Mouse (Mus musculus) CH12.LX (cell line): ENCODE data around the gene Fam168a. TPM values are rescaled to one million over a fixed set of nuclear protein-coding genes. Genes with fewer than 3 reads are reported as not detected.

Experiments
- DNase-seq: peaks from one replicate; pipeline ENCODE4 v3.0.0-alpha.2; 2013; ENCODE audit errors: extremely low read depth
- H3K27ac ChIP-seq: 2 replicates; pipeline ENCODE4 v1.5.1; 2012; ENCODE audit warnings: low read depth, mild to moderate bottlenecking, control low read depth, moderate library complexity; ENCODE audit not compliant: insufficient read depth
- H3K27me3 ChIP-seq: replicated peaks from 2 replicates; pipeline ENCODE3; 2012; ENCODE audit warnings: inconsistent platforms
- H3K36me3 ChIP-seq, 2 experiments: replicated peaks in 1 of 2; 2 replicates each; pipeline versions ENCODE3 to v1.6.1; 2012; ENCODE audit warnings: inconsistent platforms in 1 of 2, low read length in 1 of 2, mild to moderate bottlenecking in 1 of 2, mixed read lengths in 1 of 2, moderate library complexity in 1 of 2; ENCODE audit not compliant: control insufficient read depth in 1 of 2, insufficient read depth in 1 of 2
- H3K4me1 ChIP-seq, 2 experiments: 2 replicates each; pipeline ENCODE4 v1.6.1; 2012; ENCODE audit warnings: inconsistent platforms in 1 of 2, moderate library complexity in 1 of 2; ENCODE audit not compliant: insufficient read depth in 2 of 2, control insufficient read depth in 1 of 2
- H3K4me2 ChIP-seq: 2 replicates; pipeline ENCODE4 v1.6.1; 2012; ENCODE audit warnings: low read depth, mild to moderate bottlenecking, control low read depth; ENCODE audit not compliant: poor library complexity, insufficient read depth, severe bottlenecking
- H3K4me3 ChIP-seq, 3 experiments: fragments of 150-350 bp in 1 of 3; sonication (generic) in 1 of 3; replicated peaks in 1 of 3; 2 replicates each; pipeline versions ENCODE3 to v1.5.1; 2011 to 2012; ENCODE audit warnings: low read depth in 2 of 3, low read length in 2 of 3, mild to moderate bottlenecking in 2 of 3, moderate library complexity in 2 of 3, control low read depth in 1 of 3, improper control_type of control experiment in 1 of 3, inconsistent platforms in 1 of 3, mixed read lengths in 1 of 3; ENCODE audit not compliant: poor library complexity in 1 of 3
- H3K79me2 ChIP-seq: replicated peaks from 2 replicates; pipeline ENCODE4 v1.6.1; 2012; ENCODE audit warnings: mild to moderate bottlenecking, moderate library complexity; ENCODE audit not compliant: control insufficient read depth, poor library complexity, insufficient read depth, severe bottlenecking; ENCODE audit errors: extremely low read depth
- H3K9ac ChIP-seq: 2 replicates; pipeline ENCODE4 v1.6.1; 2012; ENCODE audit warnings: low read depth, mild to moderate bottlenecking, control low read depth, moderate library complexity; ENCODE audit not compliant: insufficient read depth
- H3K9me3 ChIP-seq: replicated peaks from 2 replicates; pipeline ENCODE3; 2012; ENCODE audit warnings: low read length, inconsistent platforms, mixed read lengths
- CHD1 ChIP-seq: IDR thresholded peaks from 2 replicates; pipeline ENCODE4 v1.6.1; 2012; ENCODE audit warnings: low read depth, low read length, improper control_type of control experiment, inconsistent platforms
- CHD2 ChIP-seq: IDR thresholded peaks from 2 replicates; pipeline ENCODE4 v1.6.1; 2011; ENCODE audit warnings: low read length, improper control_type of control experiment
- E2F4 ChIP-seq: IDR thresholded peaks from 2 replicates; pipeline ENCODE4 v1.6.1; 2011; ENCODE audit warnings: low read depth, low read length, improper control_type of control experiment; ENCODE audit not compliant: insufficient replicate concordance
- ETS1 ChIP-seq: conservative IDR thresholded peaks from 2 replicates; pipeline ENCODE4 v1.6.1; 2012; ENCODE audit warnings: low read depth, mild to moderate bottlenecking, inconsistent platforms, low read length, improper control_type of control experiment, moderate library complexity
- GABPA ChIP-seq: IDR thresholded peaks from 2 replicates; pipeline ENCODE4 v1.6.1; 2012; ENCODE audit warnings: low read depth, low read length, improper control_type of control experiment, inconsistent platforms; ENCODE audit not compliant: insufficient replicate concordance
- HCFC1 ChIP-seq: IDR thresholded peaks from 2 replicates; pipeline ENCODE4 v1.6.1; 2012; ENCODE audit warnings: low read depth, mild to moderate bottlenecking, inconsistent platforms, low read length, improper control_type of control experiment
- KAT2A ChIP-seq: IDR thresholded peaks from 2 replicates; pipeline ENCODE4 v1.6.1; 2012; ENCODE audit warnings: low read length, improper control_type of control experiment, inconsistent platforms; ENCODE audit not compliant: insufficient replicate concordance
- MAFK ChIP-seq: IDR thresholded peaks from 2 replicates; pipeline ENCODE4 v1.6.1; 2011; ENCODE audit warnings: low read length, improper control_type of control experiment; ENCODE audit not compliant: insufficient replicate concordance
- MAZ ChIP-seq: IDR thresholded peaks from 2 replicates; pipeline ENCODE4 v1.6.1; 2012; ENCODE audit warnings: low read depth, mild to moderate bottlenecking, inconsistent platforms, low read length, improper control_type of control experiment, moderate library complexity
- MEF2A ChIP-seq: IDR thresholded peaks from 2 replicates; pipeline ENCODE4 v1.6.1; 2014; ENCODE audit warnings: low read depth, mild to moderate bottlenecking, inconsistent platforms, low read length, improper control_type of control experiment, borderline replicate concordance
- MXI1 ChIP-seq: IDR thresholded peaks from 2 replicates; pipeline ENCODE4 v1.6.1; 2011; ENCODE audit warnings: mild to moderate bottlenecking, low read depth, low read length, improper control_type of control experiment
- NRF1 ChIP-seq: IDR thresholded peaks from 2 replicates; pipeline ENCODE4 v1.6.1; 2014; ENCODE audit warnings: low read depth, mild to moderate bottlenecking, inconsistent platforms, low read length, improper control_type of control experiment, moderate library complexity
- POLR2A ChIP-seq: IDR thresholded peaks from 2 replicates; pipeline ENCODE4 v1.6.1; 2011; ENCODE audit warnings: low read depth, mild to moderate bottlenecking, improper control_type of control experiment, low read length
- POLR2AphosphoS2 ChIP-seq: IDR thresholded peaks from 2 replicates; pipeline ENCODE4 v1.6.1; 2011; ENCODE audit warnings: low read depth, low read length, improper control_type of control experiment
- RAD21 ChIP-seq: IDR thresholded peaks from 2 replicates; pipeline ENCODE4 v1.6.1; 2011; ENCODE audit warnings: low read depth, mild to moderate bottlenecking, low read length, improper control_type of control experiment, moderate library complexity
- USF2 ChIP-seq: conservative IDR thresholded peaks from 2 replicates; pipeline ENCODE4 v1.6.1; 2011; ENCODE audit warnings: low read depth, low read length, improper control_type of control experiment
- ZC3H11A ChIP-seq: IDR thresholded peaks from 2 replicates; pipeline ENCODE4 v1.6.1; 2012; ENCODE audit warnings: low read depth, mild to moderate bottlenecking, inconsistent platforms, low read length, improper control_type of control experiment
- ZKSCAN1 ChIP-seq: IDR thresholded peaks from 2 replicates; pipeline ENCODE4 v1.6.1; 2012; ENCODE audit warnings: low read depth, inconsistent platforms, low read length, improper control_type of control experiment, borderline replicate concordance
- ZMIZ1 ChIP-seq: IDR thresholded peaks from 2 replicates; pipeline ENCODE4 v1.6.1; 2012; ENCODE audit warnings: low read depth, mild to moderate bottlenecking, inconsistent platforms, low read length, improper control_type of control experiment
- ZNF384 ChIP-seq: IDR thresholded peaks from 2 replicates; pipeline ENCODE4 v1.6.1; 2012; ENCODE audit warnings: low read depth, low read length, improper control_type of control experiment, inconsistent platforms
- dilution Hi-C: fragments of 300-500 bp; cut with MboI; formaldehyde crosslinking; loops from 2 replicates; pipeline ENCODE4 v1.14.3; 2020; ENCODE audit warnings: low sequenced_read_pairs; ENCODE audit not compliant: extremely low pct_unique_long_range_greater_than_20kb, extremely low pct_ligation_motif_present
- in situ Hi-C: fragments of 300-500 bp; cut with MboI; formaldehyde crosslinking; loops from 3 replicates; pipeline ENCODE4 v1.14.3; 2019; ENCODE audit warnings: low sequenced_read_pairs, low pct_ligation_motif_present, low pct_unique_long_range_greater_than_20kb, mixed read lengths
- polyA plus RNA-seq: library from polyadenylated mRNA; unstranded; fragments of >175 nt; gene quantifications from 2 replicates; pipeline ENCODE4 v1.2.1, GENCODE M21; 2012; ENCODE audit warnings: low read depth; ENCODE audit not compliant: insufficient read length
- total RNA-seq, 2 experiments: library from RNA; depleted of rRNA; stranded (reverse); fragments of 300-350 nt in 1 of 2; fragments of >200 nt in 1 of 2; gene quantifications; 2 replicates each; pipeline ENCODE4 v1.2.3; 2012 to 2014

The Fam168a gene
- total and polyA plus RNA-seq, 3 experiments = 4.0 to 15.0 (median 4.9) TPM

GRCm38 (mm10) chr7:100685061-100686030 is 21.1 kb upstream of the Fam168a start (continued):
- TF ChIP-seq USF2 (no peak), ZKSCAN1 (no peak), POLR2AphosphoS2 (no peak), POLR2A (no peak), CHD2 (no peak), CHD1 (no peak)

DNA sequence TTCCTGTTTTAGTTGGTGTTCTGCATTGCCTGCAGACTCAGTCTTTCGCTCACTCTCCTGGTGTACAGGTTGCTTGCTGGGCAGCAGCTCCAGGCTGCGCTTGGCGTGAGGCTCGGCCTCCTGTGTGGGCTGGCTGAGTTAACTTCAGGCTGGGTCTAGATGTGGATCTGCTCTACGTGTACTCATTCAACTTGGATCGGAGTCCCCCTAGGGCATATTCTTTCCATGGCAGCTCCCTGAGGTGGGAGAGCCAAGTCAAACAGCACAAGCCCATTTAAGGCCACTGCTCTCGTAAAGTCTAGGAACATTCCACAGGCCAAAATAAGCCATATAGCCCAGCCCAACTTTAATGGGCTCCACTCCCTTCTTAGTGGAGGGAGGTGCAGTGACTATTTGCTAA is 18.0 kb upstream of the Fam168a start:
- Histone ChIP-seq H3K9ac (no peak overlapping the region), H3K27me3 (no peaks in the 10 kb centered on the region), H3K9me3 (no peaks in the 10 kb centered on the region), H3K79me2 (no peaks in the 10 kb centered on the region), H3K36me3 (no peaks in the 10 kb centered on the region), H3K27ac (no peak overlapping the region), H3K4me2 (no peak overlapping the region), H3K4me1 (peaks cover 4 to 5% of the 10 kb centered on the region in 2 experiments; a peak in 3 of 4 replicates), H3K4me3 (no peak overlapping the region)
- DNase-seq = no peak
- dilution Hi-C loops = no loop called here
- TF ChIP-seq POLR2AphosphoS2 (no peak), ZMIZ1 (no peak), ETS1 (no peak), KAT2A (no peak), HCFC1 (no peak), RAD21 (no peak), MXI1 (no peak), MEF2A (no peak), MAFK (no peak), GABPA (no peak), NRF1 (no peak), ZNF384 (no peak), E2F4 (no peak), MAZ (no peak), ZC3H11A (no peak)
- in situ Hi-C loops = loop anchor here (5.0 to 10.0 kb wide), 2 partner anchors 86 to 199 kb away; no protein-coding TSS in a partner anchor
